Mouse (Mus musculus) heart, embryonic 16.5 days (tissue): Measurements from ENCODE around the gene Setd5. TPM values are rescaled to one million over a fixed set of nuclear protein-coding genes. Genes with fewer than 3 reads are reported as not detected.

Source experiments
- ATAC-seq: fragments of 200-750 bp; cut with Nextera tagmentation; replicated peaks from 2 replicates; pipeline ENCODE4 v1.8.0; 2017; ENCODE audit warnings: moderate number of reproducible peaks; ENCODE audit not compliant: insufficient read depth, low FRiP score; ENCODE audit errors: extremely low read depth
- H3K27ac ChIP-seq: fragments of 300-500 bp; sonication (generic); 2 replicates; pipeline ENCODE4 v1.5.1; 2014; ENCODE audit warnings: mild to moderate bottlenecking, low read length, control low read depth, moderate library complexity
- H3K27me3 ChIP-seq: fragments of 300-500 bp; sonication (generic); 2 replicates; pipeline ENCODE4 v1.6.1; 2014; ENCODE audit warnings: low read length, mixed read lengths; ENCODE audit not compliant: control insufficient read depth, insufficient read depth
- H3K36me3 ChIP-seq: fragments of 300-500 bp; sonication (generic); 2 replicates; pipeline ENCODE4 v1.6.1; 2014; ENCODE audit not compliant: control insufficient read depth, insufficient read depth
- H3K4me1 ChIP-seq: fragments of 300-500 bp; sonication (generic); 2 replicates; pipeline ENCODE4 v1.6.1; 2014; ENCODE audit warnings: low read length, mixed read lengths; ENCODE audit not compliant: control insufficient read depth, insufficient read depth
- H3K4me2 ChIP-seq: fragments of 300-500 bp; sonication (generic); 2 replicates; pipeline ENCODE4 v1.6.1; 2014; ENCODE audit warnings: low read depth, mild to moderate bottlenecking, control low read depth, low read length
- H3K4me3 ChIP-seq: fragments of 300-500 bp; sonication (generic); 2 replicates; pipeline ENCODE4 v1.5.1; 2014; ENCODE audit warnings: mild to moderate bottlenecking, control low read depth, low read length
- H3K9ac ChIP-seq: fragments of 300-500 bp; sonication (generic); 2 replicates; pipeline ENCODE4 v1.6.1; 2014; ENCODE audit warnings: low read length, control low read depth
- H3K9me3 ChIP-seq: fragments of 300-500 bp; sonication (generic); replicated peaks from 2 replicates; pipeline ENCODE4 v1.6.1; 2016; ENCODE audit warnings: low read length; ENCODE audit not compliant: control insufficient read depth
- WGBS: fragments of 180-500 bp; shearing (Covaris S2); extraction: QIAGEN DNeasy Blood & Tissue Kit; methylation state at CpG from one replicate; pipeline ENCODE4 v1.1.7; 2014; 5-methylcytosine and 5-hydroxymethylcytosine counted together
- polyA plus RNA-seq: library from polyadenylated mRNA; unstranded; fragments of >200 nt; fragmentation: Nextera tagmentation; extraction: Ambion mirVana; gene quantifications from 2 replicates; pipeline ENCODE4 v1.2.1, GENCODE M21; 2015

Setd5 gene
- polyA plus RNA-seq, 1 experiment from 2014 or later, result 46.4 TPM

- no peaks in the 10 kb centered on the region for H3K36me3 ChIP-seq
- H3K4me1 ChIP-seq, result no peaks in the 10 kb centered on the region
- H3K9ac ChIP-seq, result no peak overlapping the region
- H3K4me3 ChIP-seq, result no peak overlapping the region
- no peaks in the 10 kb centered on the region for H3K9me3 ChIP-seq
- ATAC-seq, result no peak
- no peaks in the 10 kb centered on the region for H3K27me3 ChIP-seq
- no peak overlapping the region for H3K4me2 ChIP-seq
- WGBS, result 52% methylated on average over 9 of the region's 9 CpGs
- no peak overlapping the region for H3K27ac ChIP-seq
Measured at GRCm38 (mm10) chr6:113184163-113184562, 107.0 kb downstream of the Setd5 start.

GRCm38 (mm10) chr6:113184866-113185525, 107.8 kb downstream of the Setd5 start:
- no peak overlapping the region for H3K4me3 ChIP-seq
- no peaks in the 10 kb centered on the region for H3K9me3 ChIP-seq
- no peaks in the 10 kb centered on the region for H3K36me3 ChIP-seq
- ATAC-seq, result no peak
- no peak overlapping the region for H3K9ac ChIP-seq
- H3K4me1 ChIP-seq, result no peaks in the 10 kb centered on the region
- H3K4me2 ChIP-seq, result no peak overlapping the region
- no peak overlapping the region for H3K27ac ChIP-seq
- no peaks in the 10 kb centered on the region for H3K27me3 ChIP-seq
- WGBS, result 72% methylated on average over 21 of the region's 21 CpGs

- no peak for ATAC-seq
- no peak overlapping the region for H3K9ac ChIP-seq
- no peaks in the 10 kb centered on the region for H3K36me3 ChIP-seq
- WGBS, result 3% methylated on average over 46 of the region's 46 CpGs
- peaks cover 4% of the 10 kb centered on the region for H3K4me1 ChIP-seq
- no peak overlapping the region for H3K27ac ChIP-seq
- 0 out of 2 replicates have a peak overlapping the region, but pooled peaks have one; percentile 9 for H3K4me2 ChIP-seq
- H3K27me3 ChIP-seq, result peaks cover 48% of the 10 kb centered on the region
- no peak overlapping the region; the same call in 1 of the 2 replicates for H3K4me3 ChIP-seq
- H3K9me3 ChIP-seq, result no peaks in the 10 kb centered on the region
Measured at GRCm38 (mm10) chr6:113193765-113194460, 116.7 kb downstream of the Setd5 start.

GRCm38 (mm10) chr6:113194517-113194840, 117.3 kb downstream of the Setd5 start:
- no peak for ATAC-seq
- Histone ChIP-seq H3K4me2 (peak overlapping the region; percentile 74), H3K4me1 (peaks cover 4% of the 10 kb centered on the region), H3K27ac (no peak overlapping the region), H3K9ac (no peak overlapping the region), H3K27me3 (peaks cover 48% of the 10 kb centered on the region), H3K4me3 (peak overlapping the region; percentile 52), H3K36me3 (no peaks in the 10 kb centered on the region), H3K9me3 (no peaks in the 10 kb centered on the region)
- WGBS, result 6% methylated on average over 5 of the region's 5 CpGs

- no peak for ATAC-seq
- no peaks in the 10 kb centered on the region for H3K9me3 ChIP-seq
- no peak within 1 kb of the TSS for H3K27ac ChIP-seq
- H3K36me3 ChIP-seq, result no peaks in the 10 kb centered on the region
- H3K27me3 ChIP-seq, result peaks cover 48% of the 10 kb centered on the region
- 2% methylated on average over 41 of the region's 66 CpGs for WGBS
- H3K4me1 ChIP-seq, result peaks cover 4% of the 10 kb centered on the region
- H3K4me3 ChIP-seq, result peak within 1 kb of the TSS; percentile 52
- peak within 1 kb of the TSS; percentile 74 for H3K4me2 ChIP-seq
- H3K9ac ChIP-seq, result no peak within 1 kb of the TSS
Measured at GRCm38 (mm10) chr6:113194841-113195595, 117.9 kb downstream of the Setd5 start, which contains the start of gene Lhfpl4. Lhfpl4 (minus strand) TSS chr6:113195384.

- H3K27me3 ChIP-seq, result peaks cover 48% of the 10 kb centered on the region
- no peaks in the 10 kb centered on the region for H3K9me3 ChIP-seq
- H3K27ac ChIP-seq, result no peak overlapping the region
- peak overlapping the region; percentile 52; the same call in 1 of the 2 replicates for H3K4me3 ChIP-seq
- 15% methylated on average over 9 of the region's 9 CpGs for WGBS
- no peaks in the 10 kb centered on the region for H3K36me3 ChIP-seq
- no peak overlapping the region; the same call in 1 of the 2 replicates for H3K4me2 ChIP-seq
- H3K9ac ChIP-seq, result no peak overlapping the region
- ATAC-seq, result no peak
- H3K4me1 ChIP-seq, result peaks cover 4% of the 10 kb centered on the region
Measured at GRCm38 (mm10) chr6:113195596-113195992, 118.4 kb downstream of the Setd5 start.

Other genes with a start within 250 kb of the Setd5 start
- 1.0 and 1.1 TPM in 2 replicates for gene Srgap3, start 130.1 kb upstream of the Setd5 start, polyA plus RNA-seq
- 38.3 and 43.4 TPM in 2 replicates for gene Thumpd3, start 31.1 kb upstream of the Setd5 start, polyA plus RNA-seq
- 0.35 and 0.37 TPM in 2 replicates for gene Lhfpl4, start 118.0 kb downstream of the Setd5 start, polyA plus RNA-seq
- gene Mtmr14, start 160.5 kb downstream of the Setd5 start, polyA plus RNA-seq, result 23.1 and 26.1 TPM in 2 replicates
- gene Cpne9, start 204.9 kb downstream of the Setd5 start, polyA plus RNA-seq, result 0.11 TPM in 1 of 2 replicates, not detected in the other
- 11.6 and 12.3 TPM in 2 replicates for gene Brpf1, start 229.8 kb downstream of the Setd5 start, polyA plus RNA-seq
- 8.1 and 9.9 TPM in 2 replicates for gene Ogg1, start 249.6 kb downstream of the Setd5 start, polyA plus RNA-seq